Mouse (Mus musculus): Measurements from ENCODE around the gene Armcx4. TPM values are rescaled to one million over a fixed set of nuclear protein-coding genes. Genes with fewer than 3 reads are reported as not detected.

The Armcx4 gene
- 0.93 TPM for polyA plus RNA-seq (2014; fragmentation: Illumina TruSeq; extraction: RNeasy Lipid Tissue Mini Kit (QIAGEN cat#74804); ENCODE audit: low replicate concordance)

GRCm38 (mm10) chrX:134686267-134686666 is at the start of gene Armcx4:
Armcx4 (plus strand) TSS chrX:134686519.

GRCm38 (mm10) chrX:134717752-134718308 is 31.5 kb downstream of the Armcx4 start, which contains the start of gene Armcx1:
Armcx1 (plus strand) TSS chrX:134717963.

Other genes starting within 250 kb of the Armcx4 start
- not detected for gene Taf7l, start 210.0 kb upstream of the Armcx4 start, polyA plus RNA-seq (2014; fragmentation: Illumina TruSeq; extraction: RNeasy Lipid Tissue Mini Kit (QIAGEN cat#74804); ENCODE audit: low replicate concordance)
- gene Timm8a1, start 144.7 kb upstream of the Armcx4 start, polyA plus RNA-seq (2014; fragmentation: Illumina TruSeq; extraction: RNeasy Lipid Tissue Mini Kit (QIAGEN cat#74804); ENCODE audit: low replicate concordance): 150 TPM
- gene Btk, start 102.9 kb upstream of the Armcx4 start, polyA plus RNA-seq (2014; fragmentation: Illumina TruSeq; extraction: RNeasy Lipid Tissue Mini Kit (QIAGEN cat#74804); ENCODE audit: low replicate concordance): 4.3 TPM
- gene Rpl36a, start 100.9 kb upstream of the Armcx4 start, polyA plus RNA-seq (2014; fragmentation: Illumina TruSeq; extraction: RNeasy Lipid Tissue Mini Kit (QIAGEN cat#74804); ENCODE audit: low replicate concordance): 502 TPM
- 6.3 TPM for gene Gla, start 85.4 kb upstream of the Armcx4 start, polyA plus RNA-seq (2014; fragmentation: Illumina TruSeq; extraction: RNeasy Lipid Tissue Mini Kit (QIAGEN cat#74804); ENCODE audit: low replicate concordance)
- 181 TPM for gene Hnrnph2, start 85.3 kb upstream of the Armcx4 start, polyA plus RNA-seq (2014; fragmentation: Illumina TruSeq; extraction: RNeasy Lipid Tissue Mini Kit (QIAGEN cat#74804); ENCODE audit: low replicate concordance)
- gene Armcx1, start 31.4 kb downstream of the Armcx4 start, polyA plus RNA-seq (2014; fragmentation: Illumina TruSeq; extraction: RNeasy Lipid Tissue Mini Kit (QIAGEN cat#74804); ENCODE audit: low replicate concordance): 9.7 TPM
- gene Armcx6, start 64.9 kb downstream of the Armcx4 start, polyA plus RNA-seq (2014; fragmentation: Illumina TruSeq; extraction: RNeasy Lipid Tissue Mini Kit (QIAGEN cat#74804); ENCODE audit: low replicate concordance): not detected
- gene Armcx3, start 70.1 kb downstream of the Armcx4 start, polyA plus RNA-seq (2014; fragmentation: Illumina TruSeq; extraction: RNeasy Lipid Tissue Mini Kit (QIAGEN cat#74804); ENCODE audit: low replicate concordance): 21.5 TPM
- gene Armcx2, start 122.7 kb downstream of the Armcx4 start, polyA plus RNA-seq (2014; fragmentation: Illumina TruSeq; extraction: RNeasy Lipid Tissue Mini Kit (QIAGEN cat#74804); ENCODE audit: low replicate concordance): 8.4 TPM